Mouse (Mus musculus) CH12.LX (cell line): ENCODE data around the gene Zfp617. TPM values are rescaled to one million over a fixed set of nuclear protein-coding genes. Genes with fewer than 3 reads are reported as not detected.
A peak's percentile ranks its signal among the peaks of the same experiment; 100 is the strongest.

Source experiments
- DNase-seq: peaks from one replicate; pipeline ENCODE4 v3.0.0-alpha.2; 2013; ENCODE audit errors: extremely low read depth
- H3K27ac ChIP-seq: 2 replicates; pipeline ENCODE4 v1.5.1; 2012; ENCODE audit warnings: low read depth, mild to moderate bottlenecking, control low read depth, moderate library complexity; ENCODE audit not compliant: insufficient read depth
- H3K27me3 ChIP-seq: replicated peaks from 2 replicates; pipeline ENCODE3; 2012; ENCODE audit warnings: inconsistent platforms
- H3K36me3 ChIP-seq, 2 experiments: replicated peaks in 1 of 2; 2 replicates each; pipeline versions ENCODE3 to v1.6.1; 2012; ENCODE audit warnings: inconsistent platforms in 1 of 2, low read length in 1 of 2, mild to moderate bottlenecking in 1 of 2, mixed read lengths in 1 of 2, moderate library complexity in 1 of 2; ENCODE audit not compliant: control insufficient read depth in 1 of 2, insufficient read depth in 1 of 2
- H3K4me1 ChIP-seq, 2 experiments: 2 replicates each; pipeline ENCODE4 v1.6.1; 2012; ENCODE audit warnings: inconsistent platforms in 1 of 2, moderate library complexity in 1 of 2; ENCODE audit not compliant: insufficient read depth in 2 of 2, control insufficient read depth in 1 of 2
- H3K4me2 ChIP-seq: 2 replicates; pipeline ENCODE4 v1.6.1; 2012; ENCODE audit warnings: low read depth, mild to moderate bottlenecking, control low read depth; ENCODE audit not compliant: poor library complexity, insufficient read depth, severe bottlenecking
- H3K4me3 ChIP-seq, 3 experiments: fragments of 150-350 bp in 1 of 3; sonication (generic) in 1 of 3; replicated peaks in 1 of 3; 2 replicates each; pipeline versions ENCODE3 to v1.5.1; 2011 to 2012; ENCODE audit warnings: low read depth in 2 of 3, low read length in 2 of 3, mild to moderate bottlenecking in 2 of 3, moderate library complexity in 2 of 3, control low read depth in 1 of 3, improper control_type of control experiment in 1 of 3, inconsistent platforms in 1 of 3, mixed read lengths in 1 of 3; ENCODE audit not compliant: poor library complexity in 1 of 3
- H3K79me2 ChIP-seq: replicated peaks from 2 replicates; pipeline ENCODE4 v1.6.1; 2012; ENCODE audit warnings: mild to moderate bottlenecking, moderate library complexity; ENCODE audit not compliant: control insufficient read depth, poor library complexity, insufficient read depth, severe bottlenecking; ENCODE audit errors: extremely low read depth
- H3K9ac ChIP-seq: 2 replicates; pipeline ENCODE4 v1.6.1; 2012; ENCODE audit warnings: low read depth, mild to moderate bottlenecking, control low read depth, moderate library complexity; ENCODE audit not compliant: insufficient read depth
- H3K9me3 ChIP-seq: replicated peaks from 2 replicates; pipeline ENCODE3; 2012; ENCODE audit warnings: low read length, inconsistent platforms, mixed read lengths
- BHLHE40 ChIP-seq: IDR thresholded peaks from 2 replicates; pipeline ENCODE4 v1.6.1; 2011; ENCODE audit warnings: mild to moderate bottlenecking, low read depth, low read length, improper control_type of control experiment
- ETS1 ChIP-seq: conservative IDR thresholded peaks from 2 replicates; pipeline ENCODE4 v1.6.1; 2012; ENCODE audit warnings: low read depth, mild to moderate bottlenecking, inconsistent platforms, low read length, improper control_type of control experiment, moderate library complexity
- IRF4 ChIP-seq: IDR thresholded peaks from 2 replicates; pipeline ENCODE4 v1.6.1; 2014; ENCODE audit warnings: low read depth, mild to moderate bottlenecking, inconsistent platforms, low read length, improper control_type of control experiment
- MAZ ChIP-seq: IDR thresholded peaks from 2 replicates; pipeline ENCODE4 v1.6.1; 2012; ENCODE audit warnings: low read depth, mild to moderate bottlenecking, inconsistent platforms, low read length, improper control_type of control experiment, moderate library complexity
- MEF2A ChIP-seq: IDR thresholded peaks from 2 replicates; pipeline ENCODE4 v1.6.1; 2014; ENCODE audit warnings: low read depth, mild to moderate bottlenecking, inconsistent platforms, low read length, improper control_type of control experiment, borderline replicate concordance
- PAX5 ChIP-seq: IDR thresholded peaks from 2 replicates; pipeline ENCODE4 v1.6.1; 2012; ENCODE audit warnings: low read length, inconsistent platforms, mixed read lengths
- SIN3A ChIP-seq: IDR thresholded peaks from 2 replicates; pipeline ENCODE4 v1.6.1; 2012; ENCODE audit warnings: low read length, improper control_type of control experiment, inconsistent platforms
- ZKSCAN1 ChIP-seq: IDR thresholded peaks from 2 replicates; pipeline ENCODE4 v1.6.1; 2012; ENCODE audit warnings: low read depth, inconsistent platforms, low read length, improper control_type of control experiment, borderline replicate concordance
- ZNF384 ChIP-seq: IDR thresholded peaks from 2 replicates; pipeline ENCODE4 v1.6.1; 2012; ENCODE audit warnings: low read depth, low read length, improper control_type of control experiment, inconsistent platforms
- dilution Hi-C: fragments of 300-500 bp; cut with MboI; formaldehyde crosslinking; loops from 2 replicates; pipeline ENCODE4 v1.14.3; 2020; ENCODE audit warnings: low sequenced_read_pairs; ENCODE audit not compliant: extremely low pct_unique_long_range_greater_than_20kb, extremely low pct_ligation_motif_present
- in situ Hi-C: fragments of 300-500 bp; cut with MboI; formaldehyde crosslinking; loops from 3 replicates; pipeline ENCODE4 v1.14.3; 2019; ENCODE audit warnings: low sequenced_read_pairs, low pct_ligation_motif_present, low pct_unique_long_range_greater_than_20kb, mixed read lengths
- polyA plus RNA-seq: library from polyadenylated mRNA; unstranded; fragments of >175 nt; gene quantifications from 2 replicates; pipeline ENCODE4 v1.2.1, GENCODE M21; 2012; ENCODE audit warnings: low read depth; ENCODE audit not compliant: insufficient read length
- total RNA-seq, 2 experiments: library from RNA; depleted of rRNA; stranded (reverse); fragments of 300-350 nt in 1 of 2; fragments of >200 nt in 1 of 2; gene quantifications; 2 replicates each; pipeline ENCODE4 v1.2.3; 2012 to 2014

Zfp617 gene
- total and polyA plus RNA-seq, 3 experiments = 8.6 to 24.9 (median 9.5) TPM

DNA sequence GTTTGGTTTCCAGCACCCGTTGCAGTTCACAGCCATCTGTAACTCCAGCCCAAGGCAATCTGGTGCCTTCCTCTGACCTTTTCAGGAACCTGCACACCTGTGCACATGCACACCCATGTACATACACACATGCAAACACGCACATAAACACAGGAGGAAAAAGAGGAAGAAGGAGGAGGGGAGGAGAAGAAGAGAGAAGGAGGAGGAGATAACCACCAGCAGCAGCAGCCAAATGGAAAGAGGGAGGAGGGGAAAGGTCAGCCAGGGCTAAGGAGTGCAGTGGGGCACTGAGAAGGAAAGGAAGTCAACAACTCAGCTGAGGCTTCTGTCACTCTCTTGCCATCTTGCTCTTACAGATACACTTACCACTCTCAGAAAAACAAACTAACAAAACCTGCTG lies 72.6 kb downstream of the Zfp617 start:
- in situ Hi-C loops = no loop called here
- dilution Hi-C loops = no loop called here
- H3K27ac ChIP-seq = no peak overlapping the region
- H3K4me2 ChIP-seq = peak overlapping the region; percentile 39
- no peaks in the 10 kb centered on the region for H3K9me3 ChIP-seq
- H3K27me3 ChIP-seq = no peaks in the 10 kb centered on the region
- H3K36me3 ChIP-seq = no peaks in the 10 kb centered on the region
- H3K4me1 ChIP-seq = peaks cover 7 to 31% of the 10 kb centered on the region in 2 experiments; a peak in 3 of 4 replicates
- DNase-seq = peak; percentile 66
- H3K79me2 ChIP-seq = no peaks in the 10 kb centered on the region
- H3K9ac ChIP-seq = no peak overlapping the region
- H3K4me3 ChIP-seq = no peak overlapping the region
- TF ChIP-seq BHLHE40 (peak; percentile 81), SIN3A (peak; percentile 59; the same call in 1 of the 2 replicates), IRF4 (peak; percentile 48; the same call in 1 of the 2 replicates), PAX5 (no peak), ETS1 (peak; percentile 40)

DNA sequence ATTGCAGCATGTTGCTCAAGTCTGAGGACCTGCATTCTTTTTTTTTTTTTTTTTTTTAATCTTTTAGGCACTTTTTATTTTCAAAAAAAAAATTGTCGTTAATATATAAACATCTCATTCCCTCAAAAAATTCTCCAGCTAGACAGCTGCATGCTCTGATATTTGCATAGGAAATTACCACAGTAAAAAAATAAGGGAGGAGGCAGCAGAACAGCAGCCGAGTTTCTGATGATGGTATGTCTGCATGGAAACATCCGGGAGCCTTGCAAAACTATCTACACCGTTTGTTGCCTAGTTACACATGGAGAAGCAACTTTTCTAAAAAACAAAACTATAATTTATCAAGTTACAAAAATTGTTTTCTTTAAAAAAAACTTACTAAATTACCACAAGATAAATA lies 73.0 kb downstream of the Zfp617 start:
- in situ Hi-C loops = no loop called here
- H3K4me2 ChIP-seq = peak overlapping the region; percentile 39
- dilution Hi-C loops = no loop called here
- H3K9me3 ChIP-seq = no peaks in the 10 kb centered on the region
- DNase-seq = peak; percentile 62
- H3K4me3 ChIP-seq = no peak overlapping the region
- no peak overlapping the region for H3K9ac ChIP-seq
- H3K4me1 ChIP-seq = peaks cover 7 to 31% of the 10 kb centered on the region in 2 experiments; a peak in 3 of 4 replicates
- H3K36me3 ChIP-seq = no peaks in the 10 kb centered on the region
- H3K27ac ChIP-seq = no peak overlapping the region
- TF ChIP-seq ZKSCAN1 (no peak), ZNF384 (peak; percentile 81), MAZ (peak; percentile 45; the same call in 1 of the 2 replicates), MEF2A (no peak)
- no peaks in the 10 kb centered on the region for H3K27me3 ChIP-seq
- no peaks in the 10 kb centered on the region for H3K79me2 ChIP-seq

Other genes with a start within 250 kb of the Zfp617 start
- gene Unc13a, start 236.9 kb upstream of the Zfp617 start, total RNA-seq (2012; rRNA removed) = 1.0 and 1.7 TPM in 2 replicates
- gene Unc13a, start 236.9 kb upstream of the Zfp617 start, total RNA-seq (2014; rRNA removed) = 0.55 and 0.68 TPM in 2 replicates
- gene Unc13a, start 236.9 kb upstream of the Zfp617 start, polyA plus RNA-seq = 0.79 and 2.1 TPM in 2 replicates
- 39.2 and 47.1 TPM in 2 replicates for gene Jak3, start 232.3 kb upstream of the Zfp617 start, total RNA-seq (2012; rRNA removed)
- gene Jak3, start 232.3 kb upstream of the Zfp617 start, total RNA-seq (2014; rRNA removed) = 13.3 and 15.0 TPM in 2 replicates
- 35.6 and 37.8 TPM in 2 replicates for gene Jak3, start 232.3 kb upstream of the Zfp617 start, polyA plus RNA-seq
- gene Insl3, start 219.4 kb upstream of the Zfp617 start, total RNA-seq (2012; rRNA removed) = 8.7 and 9.8 TPM in 2 replicates
- gene Insl3, start 219.4 kb upstream of the Zfp617 start, total RNA-seq (2014; rRNA removed) = 1.9 and 3.0 TPM in 2 replicates
- 14.4 and 21.4 TPM in 2 replicates for gene Insl3, start 219.4 kb upstream of the Zfp617 start, polyA plus RNA-seq
- gene B3gnt3, start 206.8 kb upstream of the Zfp617 start, total RNA-seq (2012; rRNA removed) = 0.63 and 0.98 TPM in 2 replicates
- gene B3gnt3, start 206.8 kb upstream of the Zfp617 start, total RNA-seq (2014; rRNA removed) = 0.09 TPM in 1 of 2 replicates, not detected in the other
- 0.24 and 0.26 TPM in 2 replicates for gene B3gnt3, start 206.8 kb upstream of the Zfp617 start, polyA plus RNA-seq
- 95.5 and 99.8 TPM in 2 replicates for gene Fcho1, start 182.9 kb upstream of the Zfp617 start, total RNA-seq (2012; rRNA removed)
- 39.3 and 40.2 TPM in 2 replicates for gene Fcho1, start 182.9 kb upstream of the Zfp617 start, total RNA-seq (2014; rRNA removed)
- 77.5 and 82.0 TPM in 2 replicates for gene Fcho1, start 182.9 kb upstream of the Zfp617 start, polyA plus RNA-seq
- 2.8 and 2.9 TPM in 2 replicates for gene Zfp709, start 26.6 kb upstream of the Zfp617 start, total RNA-seq (2012; rRNA removed)
- 3.6 and 4.5 TPM in 2 replicates for gene Zfp709, start 26.6 kb upstream of the Zfp617 start, total RNA-seq (2014; rRNA removed)
- gene Zfp709, start 26.6 kb upstream of the Zfp617 start, polyA plus RNA-seq = 0.94 and 1.4 TPM in 2 replicates
- gene Zfp882, start within 50 bp of the Zfp617 start, total RNA-seq (2012; rRNA removed) = 2.6 and 3.2 TPM in 2 replicates
- gene Zfp882, start within 50 bp of the Zfp617 start, total RNA-seq (2014; rRNA removed) = 5.2 and 6.6 TPM in 2 replicates
- gene Zfp882, start within 50 bp of the Zfp617 start, polyA plus RNA-seq = 4.0 and 5.8 TPM in 2 replicates
- gene Zfp961, start 42.4 kb downstream of the Zfp617 start, total RNA-seq (2012; rRNA removed) = 5.9 and 7.6 TPM in 2 replicates
- 21.4 and 25.8 TPM in 2 replicates for gene Zfp961, start 42.4 kb downstream of the Zfp617 start, total RNA-seq (2014; rRNA removed)
- 13.5 and 14.9 TPM in 2 replicates for gene Zfp961, start 42.4 kb downstream of the Zfp617 start, polyA plus RNA-seq
- gene Cyp4f18, start 101.0 kb downstream of the Zfp617 start, total RNA-seq (2012; rRNA removed) = 12.7 and 13.5 TPM in 2 replicates
- gene Cyp4f18, start 101.0 kb downstream of the Zfp617 start, total RNA-seq (2014; rRNA removed) = 37.4 and 38.3 TPM in 2 replicates
- 31.7 and 34.8 TPM in 2 replicates for gene Cyp4f18, start 101.0 kb downstream of the Zfp617 start, polyA plus RNA-seq
- gene Olfr372, start 132.6 kb downstream of the Zfp617 start, total RNA-seq (2012; rRNA removed) = not detected in 2 replicates
- not detected in 2 replicates for gene Olfr372, start 132.6 kb downstream of the Zfp617 start, total RNA-seq (2014; rRNA removed)
- gene Olfr372, start 132.6 kb downstream of the Zfp617 start, polyA plus RNA-seq = not detected in 2 replicates
- 0.04 TPM in 1 of 2 replicates, not detected in the other for gene Olfr373, start 174.5 kb downstream of the Zfp617 start, total RNA-seq (2012; rRNA removed)
- not detected in 2 replicates for gene Olfr373, start 174.5 kb downstream of the Zfp617 start, total RNA-seq (2014; rRNA removed)
- gene Olfr373, start 174.5 kb downstream of the Zfp617 start, polyA plus RNA-seq = 0.29 and 0.30 TPM in 2 replicates
- gene Olfr374, start 198.4 kb downstream of the Zfp617 start, total RNA-seq (2012; rRNA removed) = not detected in 2 replicates
- gene Olfr374, start 198.4 kb downstream of the Zfp617 start, total RNA-seq (2014; rRNA removed) = not detected in 2 replicates
- 0.19 TPM in 1 of 2 replicates, not detected in the other for gene Olfr374, start 198.4 kb downstream of the Zfp617 start, polyA plus RNA-seq
- 94.8 and 96.2 TPM in 2 replicates for gene Tpm4, start 226.3 kb downstream of the Zfp617 start, total RNA-seq (2012; rRNA removed)
- 284 and 318 TPM in 2 replicates for gene Tpm4, start 226.3 kb downstream of the Zfp617 start, total RNA-seq (2014; rRNA removed)
- gene Tpm4, start 226.3 kb downstream of the Zfp617 start, polyA plus RNA-seq = 203 and 218 TPM in 2 replicates